Mouse (Mus musculus) ES-Bruce4 (cell line): Measurements from ENCODE around the gene Tmem62. TPM values are rescaled to one million over a fixed set of nuclear protein-coding genes. Genes with fewer than 3 reads are reported as not detected.

ENCODE experiments used
- H3K27ac ChIP-seq: 2 replicates; pipeline ENCODE4 v1.5.1; 2012; ENCODE audit warnings: low read length, inconsistent platforms; ENCODE audit not compliant: insufficient read depth
- H3K27me3 ChIP-seq: 2 replicates; pipeline ENCODE4 v1.6.1; 2012; ENCODE audit warnings: mild to moderate bottlenecking, low read length, inconsistent platforms; ENCODE audit not compliant: control insufficient read depth, poor library complexity, insufficient read depth, severe bottlenecking
- H3K36me3 ChIP-seq: 2 replicates; pipeline ENCODE4 v1.6.1; 2012; ENCODE audit warnings: inconsistent platforms, mild to moderate bottlenecking, low read length, moderate library complexity; ENCODE audit not compliant: control insufficient read depth, poor library complexity, insufficient read depth, severe bottlenecking
- H3K4me1 ChIP-seq: one replicate; pipeline ENCODE4 v1.8.1; 2011; ENCODE audit warnings: low read length; ENCODE audit not compliant: control insufficient read depth, insufficient read depth
- H3K4me3 ChIP-seq: 2 replicates; pipeline ENCODE4 v1.5.1; 2011; ENCODE audit warnings: low read depth, mild to moderate bottlenecking, low read length
- H3K9ac ChIP-seq: 2 replicates; pipeline ENCODE4 v1.6.1; 2012; ENCODE audit warnings: low read depth, mild to moderate bottlenecking, inconsistent platforms; ENCODE audit not compliant: poor library complexity, severe bottlenecking
- H3K9me3 ChIP-seq: replicated peaks from 2 replicates; pipeline ENCODE4 v1.6.1; 2012; ENCODE audit warnings: mild to moderate bottlenecking, low read length, inconsistent platforms; ENCODE audit not compliant: control insufficient read depth, poor library complexity, insufficient read depth, severe bottlenecking
- CTCF ChIP-seq: IDR thresholded peaks from one replicate; pipeline ENCODE4 v1.8.1; 2011; ENCODE audit warnings: low read depth, low read length
- EP300 ChIP-seq: IDR thresholded peaks from 2 replicates; pipeline ENCODE4 v1.6.1; 2011; ENCODE audit warnings: low read depth, low read length; ENCODE audit not compliant: insufficient read depth
- POLR2A ChIP-seq: IDR thresholded peaks from one replicate; pipeline ENCODE4 v1.8.1; 2011; ENCODE audit warnings: low read length; ENCODE audit not compliant: insufficient read depth
- polyA plus RNA-seq: library from polyadenylated mRNA; stranded (reverse); fragments of >200 nt; gene quantifications from 2 replicates; pipeline ENCODE4 v1.2.4, GENCODE M21; 2011; ENCODE audit warnings: low read depth; ENCODE audit not compliant: missing spikeins, insufficient read depth, insufficient read length

The Tmem62 gene
- polyA plus RNA-seq, 1 experiment, result 9.5 TPM

GRCm38 (mm10) chr2:120998863-120999262 lies 22.0 kb downstream of the Tmem62 start:
- Histone ChIP-seq H3K9ac (no peak overlapping the region), H3K4me3 (no peak overlapping the region), H3K27ac (no peak overlapping the region), H3K9me3 (no peaks in the 10 kb centered on the region), H3K36me3 (no peaks in the 10 kb centered on the region), H3K27me3 (no peaks in the 10 kb centered on the region), H3K4me1 (no peaks in the 10 kb centered on the region)
- TF ChIP-seq POLR2A, result no peak
- TF ChIP-seq EP300, result no peak
- no peak for TF ChIP-seq CTCF

- Histone ChIP-seq H3K4me3 (no peak overlapping the region), H3K27me3 (no peaks in the 10 kb centered on the region), H3K36me3 (no peaks in the 10 kb centered on the region), H3K4me1 (no peaks in the 10 kb centered on the region), H3K9ac (no peak overlapping the region), H3K9me3 (no peaks in the 10 kb centered on the region), H3K27ac (no peak overlapping the region)
- TF ChIP-seq EP300, result no peak
- peak; percentile 37 for TF ChIP-seq CTCF
Observed at GRCm38 (mm10) chr2:121003586-121003985, 26.8 kb downstream of the Tmem62 start.

GRCm38 (mm10) chr2:121004018-121004811 lies 27.4 kb downstream of the Tmem62 start:
- Histone ChIP-seq H3K27me3 (no peaks in the 10 kb centered on the region), H3K4me1 (no peaks in the 10 kb centered on the region), H3K9me3 (no peaks in the 10 kb centered on the region), H3K27ac (no peak overlapping the region), H3K9ac (no peak overlapping the region), H3K4me3 (no peak overlapping the region), H3K36me3 (no peaks in the 10 kb centered on the region)
- TF ChIP-seq CTCF (no peak), EP300 (no peak), POLR2A (no peak)

GRCm38 (mm10) chr2:121006986-121007385 lies 30.2 kb downstream of the Tmem62 start:
- H3K9me3 ChIP-seq, result no peaks in the 10 kb centered on the region
- no peak overlapping the region for H3K4me3 ChIP-seq
- no peaks in the 10 kb centered on the region for H3K36me3 ChIP-seq
- H3K27ac ChIP-seq, result no peak overlapping the region
- TF ChIP-seq POLR2A (no peak), EP300 (no peak), CTCF (no peak)
- no peaks in the 10 kb centered on the region for H3K4me1 ChIP-seq
- no peaks in the 10 kb centered on the region for H3K27me3 ChIP-seq
- H3K9ac ChIP-seq, result no peak overlapping the region

GRCm38 (mm10) chr2:121007925-121008663 lies 31.3 kb downstream of the Tmem62 start, which contains the start of gene Ccndbp1:
Gene Ccndbp1, plus strand, starts transcription at chr2:121008403.
- Histone ChIP-seq H3K4me3 (peak within 1 kb of the TSS; percentile 93), H3K36me3 (no peaks in the 10 kb centered on the region), H3K27ac (no peak within 1 kb of the TSS), H3K9ac (peak within 1 kb of the TSS; percentile 40), H3K27me3 (no peaks in the 10 kb centered on the region), H3K9me3 (no peaks in the 10 kb centered on the region), H3K4me1 (no peaks in the 10 kb centered on the region)
- TF ChIP-seq POLR2A, result peak; percentile 36
- peak; percentile 20; the same call in 1 of the 2 replicates for TF ChIP-seq EP300
- no peak for TF ChIP-seq CTCF

- Histone ChIP-seq H3K9me3 (no peaks in the 10 kb centered on the region), H3K36me3 (no peaks in the 10 kb centered on the region), H3K4me3 (peak overlapping the region; percentile 93), H3K9ac (peak overlapping the region; percentile 40), H3K4me1 (no peaks in the 10 kb centered on the region), H3K27ac (no peak overlapping the region), H3K27me3 (no peaks in the 10 kb centered on the region)
- TF ChIP-seq EP300 (no peak), CTCF (no peak), POLR2A (no peak)
Observed at GRCm38 (mm10) chr2:121008664-121009007, 31.8 kb downstream of the Tmem62 start.
